Mouse (Mus musculus) limb, embryonic 15.5 days (tissue): ENCODE results near the gene Grm7. TPM values are rescaled to one million over a fixed set of nuclear protein-coding genes. Genes with fewer than 3 reads are reported as not detected.
A peak's percentile ranks its signal among the peaks of the same experiment; 100 is the strongest.

Experiments
- ATAC-seq: fragments of 200-750 bp; cut with Nextera tagmentation; 2 replicates; pipeline ENCODE4 v1.8.0; 2017; ENCODE audit warnings: low read depth, moderate TSS enrichment; ENCODE audit not compliant: insufficient number of reproducible peaks, low FRiP score, low TSS enrichment
- H3K27ac ChIP-seq: fragments of 300-500 bp; sonication (generic); 2 replicates; pipeline ENCODE4 v1.5.1; 2015; ENCODE audit warnings: moderate library complexity, mild to moderate bottlenecking, inconsistent platforms
- H3K27me3 ChIP-seq: fragments of 300-500 bp; sonication (generic); 2 replicates; pipeline ENCODE4 v1.6.1; 2015; ENCODE audit warnings: inconsistent platforms
- H3K36me3 ChIP-seq: fragments of 300-500 bp; sonication (generic); 2 replicates; pipeline ENCODE4 v1.6.1; 2015; ENCODE audit warnings: inconsistent platforms
- H3K4me1 ChIP-seq: fragments of 300-500 bp; sonication (generic); 2 replicates; pipeline ENCODE4 v1.6.1; 2015; ENCODE audit warnings: inconsistent platforms
- H3K4me2 ChIP-seq: fragments of 300-500 bp; sonication (generic); 2 replicates; pipeline ENCODE4 v1.6.1; 2015; ENCODE audit warnings: mild to moderate bottlenecking, inconsistent platforms
- H3K4me3 ChIP-seq: fragments of 300-500 bp; sonication (generic); 2 replicates; pipeline ENCODE4 v1.5.1; 2015; ENCODE audit warnings: mild to moderate bottlenecking, inconsistent platforms
- H3K9ac ChIP-seq: fragments of 300-500 bp; sonication (generic); 2 replicates; pipeline ENCODE4 v1.6.1; 2015; ENCODE audit warnings: inconsistent platforms
- H3K9me3 ChIP-seq: fragments of 300-500 bp; sonication (generic); 2 replicates; pipeline ENCODE4 v1.6.1; 2016; ENCODE audit warnings: inconsistent platforms
- WGBS: fragments of 180-500 bp; shearing (Covaris S2); methylation state at CpG from one replicate; pipeline ENCODE4 v1.1.7; 2015; 5-methylcytosine and 5-hydroxymethylcytosine counted together
- polyA plus RNA-seq: library from polyadenylated mRNA; unstranded; fragments of >200 nt; fragmentation: Nextera tagmentation; extraction: Ambion mirVana; gene quantifications from 2 replicates; pipeline ENCODE4 v1.2.1, GENCODE M21; 2015

Gene Grm7
- polyA plus RNA-seq, 1 experiment from 2014 or later = 3.2 TPM

- WGBS = 74% methylated on average over 1 of the region's 1 CpGs
- no peaks in the 10 kb centered on the region for H3K4me1 ChIP-seq
- H3K9me3 ChIP-seq = no peaks in the 10 kb centered on the region
- no peak overlapping the region for H3K9ac ChIP-seq
- no peaks in the 10 kb centered on the region for H3K27me3 ChIP-seq
- no peak overlapping the region for H3K4me2 ChIP-seq
- no peak overlapping the region for H3K27ac ChIP-seq
- H3K4me3 ChIP-seq = no peak overlapping the region
- ATAC-seq = no peak
- H3K36me3 ChIP-seq = no peaks in the 10 kb centered on the region
These were observed 865.5 kb downstream of the Grm7 start for GRCm38 (mm10) chr6:111510768-111511459.

DNA sequence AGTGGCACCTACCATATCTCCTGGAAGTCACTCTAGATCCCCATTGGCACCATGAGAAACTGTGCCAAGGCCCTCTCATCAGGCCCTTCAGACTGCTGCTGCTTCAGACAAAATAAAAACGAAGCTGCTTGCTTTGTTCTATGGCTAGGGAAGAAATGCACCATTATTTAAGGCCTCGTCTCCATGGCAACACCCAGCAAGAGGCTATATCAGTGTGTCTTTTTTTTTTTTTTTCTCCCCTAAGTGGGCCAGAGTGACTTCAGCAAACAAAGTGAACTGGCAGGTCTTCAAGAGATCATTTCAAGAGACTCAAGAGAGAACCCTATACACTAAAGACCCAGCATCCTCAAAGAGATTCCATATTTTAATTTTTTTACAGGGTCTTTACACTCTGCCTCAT lies 867.0 kb downstream of the Grm7 start:
- no peak for ATAC-seq
- 62% methylated on average over 2 of the region's 2 CpGs for WGBS

DNA sequence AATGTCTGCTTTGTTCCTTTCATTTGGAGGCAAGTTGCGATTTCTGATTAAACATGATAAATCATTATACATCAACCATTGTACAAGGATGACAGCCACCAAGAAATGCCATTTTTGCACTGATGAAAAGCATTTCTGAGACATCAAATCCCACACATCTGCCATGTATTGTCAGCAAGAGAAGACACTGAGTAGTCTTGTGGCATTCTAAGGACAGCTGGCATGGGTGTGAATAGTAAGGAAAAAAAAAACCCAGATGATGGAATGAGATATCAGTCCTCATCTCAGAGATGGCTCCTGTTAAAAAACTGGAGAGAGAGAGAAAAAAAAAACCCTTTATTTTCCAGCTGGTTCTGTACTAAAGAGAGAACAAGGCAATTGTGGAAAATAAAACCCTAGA lies 875.8 kb downstream of the Grm7 start:
- Histone ChIP-seq H3K4me3 (no peak overlapping the region), H3K4me2 (no peak overlapping the region), H3K27me3 (no peaks in the 10 kb centered on the region), H3K4me1 (no peaks in the 10 kb centered on the region), H3K36me3 (no peaks in the 10 kb centered on the region), H3K9me3 (no peaks in the 10 kb centered on the region), H3K27ac (no peak overlapping the region), H3K9ac (no peak overlapping the region)
- no peak for ATAC-seq
- 80% methylated on average over 1 of the region's 1 CpGs for WGBS

More for the DNA sequence above, 867.0 kb downstream of the Grm7 start:
- Histone ChIP-seq H3K4me1 (no peaks in the 10 kb centered on the region), H3K9me3 (no peaks in the 10 kb centered on the region), H3K4me2 (no peak overlapping the region), H3K27me3 (no peaks in the 10 kb centered on the region), H3K27ac (no peak overlapping the region), H3K36me3 (no peaks in the 10 kb centered on the region), H3K4me3 (no peak overlapping the region), H3K9ac (no peak overlapping the region)

DNA sequence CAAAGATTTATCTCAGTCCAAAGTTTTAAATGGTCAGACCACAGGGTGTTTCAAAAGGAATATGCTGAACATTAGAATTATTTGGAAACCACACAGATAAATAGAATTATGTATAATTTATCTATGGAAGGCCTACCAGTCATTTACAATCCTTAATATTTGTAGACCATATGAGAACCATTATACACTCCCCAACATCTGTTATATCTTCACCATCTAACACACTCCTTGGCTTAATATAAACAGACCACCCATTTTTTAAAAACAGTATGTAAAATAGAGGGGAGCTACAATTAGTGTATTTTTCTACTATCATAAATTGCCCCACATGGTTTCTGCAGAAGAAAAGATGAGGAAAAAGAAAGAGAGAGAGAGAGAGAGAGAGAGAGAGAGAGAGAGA lies 876.7 kb downstream of the Grm7 start:
- H3K36me3 ChIP-seq = no peaks in the 10 kb centered on the region
- no peaks in the 10 kb centered on the region for H3K4me1 ChIP-seq
- H3K27ac ChIP-seq = no peak overlapping the region
- H3K4me2 ChIP-seq = no peak overlapping the region
- no peak for ATAC-seq
- H3K9ac ChIP-seq = no peak overlapping the region
- H3K9me3 ChIP-seq = no peaks in the 10 kb centered on the region
- H3K4me3 ChIP-seq = no peak overlapping the region
- H3K27me3 ChIP-seq = no peaks in the 10 kb centered on the region

- Histone ChIP-seq H3K27me3 (no peaks in the 10 kb centered on the region), H3K4me1 (no peaks in the 10 kb centered on the region), H3K9ac (no peak overlapping the region), H3K27ac (no peak overlapping the region), H3K36me3 (no peaks in the 10 kb centered on the region), H3K4me2 (no peak overlapping the region), H3K4me3 (no peak overlapping the region), H3K9me3 (no peaks in the 10 kb centered on the region)
- no peak for ATAC-seq
- WGBS = 63% methylated on average over 2 of the region's 2 CpGs
These were observed 884.6 kb downstream of the Grm7 start for GRCm38 (mm10) chr6:111529985-111530384.

GRCm38 (mm10) chr6:111558588-111558987 lies 913.2 kb downstream of the Grm7 start:
- Histone ChIP-seq H3K4me1 (no peaks in the 10 kb centered on the region), H3K27me3 (no peaks in the 10 kb centered on the region), H3K4me3 (no peak overlapping the region), H3K9me3 (no peaks in the 10 kb centered on the region), H3K36me3 (no peaks in the 10 kb centered on the region), H3K27ac (no peak overlapping the region), H3K9ac (no peak overlapping the region), H3K4me2 (no peak overlapping the region)
- no peak for ATAC-seq
- WGBS = 52% methylated on average over 1 of the region's 1 CpGs

DNA sequence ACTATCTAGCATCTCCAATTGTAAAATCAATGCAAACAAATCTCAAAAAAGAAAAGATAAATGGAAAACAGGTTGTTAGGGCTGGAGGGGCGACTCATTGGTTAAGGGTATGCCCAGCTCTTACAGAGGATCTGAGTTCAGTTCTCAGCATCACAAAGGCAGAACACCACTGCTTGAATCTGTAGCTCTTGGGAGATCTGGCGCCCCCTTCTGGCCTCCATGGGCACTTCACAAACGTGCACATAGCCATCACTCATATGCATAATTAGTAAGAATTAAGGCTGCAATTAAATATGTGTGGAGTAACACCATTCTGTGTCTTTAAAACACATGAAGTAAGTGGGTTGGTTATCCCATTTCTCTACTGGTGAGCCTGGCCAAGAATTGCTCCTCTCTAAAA lies 914.1 kb downstream of the Grm7 start:
- Histone ChIP-seq H3K27ac (no peak overlapping the region), H3K4me1 (no peaks in the 10 kb centered on the region), H3K9me3 (no peaks in the 10 kb centered on the region), H3K4me3 (no peak overlapping the region), H3K4me2 (no peak overlapping the region), H3K9ac (no peak overlapping the region), H3K36me3 (no peaks in the 10 kb centered on the region), H3K27me3 (no peaks in the 10 kb centered on the region)
- no peak for ATAC-seq
- 76% methylated on average over 3 of the region's 3 CpGs for WGBS

DNA sequence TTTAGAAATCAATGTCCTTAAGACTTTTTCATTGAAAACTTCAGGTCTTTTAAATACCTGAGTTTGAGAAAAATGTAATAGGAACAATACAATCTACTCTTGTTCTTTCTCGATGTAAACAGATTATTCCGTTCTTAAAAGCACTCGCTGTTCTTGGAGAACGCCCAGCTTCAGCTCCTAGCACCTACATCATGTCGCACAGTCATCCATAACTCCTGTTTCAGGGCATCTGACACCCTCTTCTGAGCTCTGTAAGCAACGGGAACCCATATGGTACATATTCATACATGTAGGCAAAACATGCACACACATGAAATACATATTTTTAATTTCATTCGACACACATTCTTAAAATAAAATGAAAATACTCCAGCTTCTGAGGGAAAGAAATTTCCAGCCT lies 916.0 kb downstream of the Grm7 start:
- no peak overlapping the region for H3K27ac ChIP-seq
- H3K36me3 ChIP-seq = no peaks in the 10 kb centered on the region
- ATAC-seq = no peak
- no peak overlapping the region for H3K4me3 ChIP-seq
- H3K4me2 ChIP-seq = no peak overlapping the region
- H3K9ac ChIP-seq = no peak overlapping the region
- WGBS = 79% methylated on average over 7 of the region's 7 CpGs
- H3K27me3 ChIP-seq = no peaks in the 10 kb centered on the region
- H3K4me1 ChIP-seq = no peaks in the 10 kb centered on the region
- no peaks in the 10 kb centered on the region for H3K9me3 ChIP-seq

- Histone ChIP-seq H3K9me3 (no peaks in the 10 kb centered on the region), H3K4me1 (no peaks in the 10 kb centered on the region), H3K27me3 (no peaks in the 10 kb centered on the region), H3K4me3 (no peak overlapping the region), H3K4me2 (no peak overlapping the region), H3K9ac (no peak overlapping the region), H3K27ac (no peak overlapping the region), H3K36me3 (no peaks in the 10 kb centered on the region)
- ATAC-seq = no peak
- WGBS = 87% methylated on average over 4 of the region's 4 CpGs
These were observed 926.2 kb downstream of the Grm7 start for GRCm38 (mm10) chr6:111571471-111572088.

GRCm38 (mm10) chr6:111584851-111585250 lies 939.5 kb downstream of the Grm7 start:
- WGBS = 49% methylated on average over 2 of the region's 2 CpGs
- Histone ChIP-seq H3K27ac (no peak overlapping the region), H3K9ac (no peak overlapping the region), H3K4me1 (no peaks in the 10 kb centered on the region), H3K27me3 (no peaks in the 10 kb centered on the region), H3K9me3 (no peaks in the 10 kb centered on the region), H3K4me3 (no peak overlapping the region), H3K4me2 (no peak overlapping the region), H3K36me3 (no peaks in the 10 kb centered on the region)
- peak; percentile 35; the same call in 1 of the 2 replicates for ATAC-seq

DNA sequence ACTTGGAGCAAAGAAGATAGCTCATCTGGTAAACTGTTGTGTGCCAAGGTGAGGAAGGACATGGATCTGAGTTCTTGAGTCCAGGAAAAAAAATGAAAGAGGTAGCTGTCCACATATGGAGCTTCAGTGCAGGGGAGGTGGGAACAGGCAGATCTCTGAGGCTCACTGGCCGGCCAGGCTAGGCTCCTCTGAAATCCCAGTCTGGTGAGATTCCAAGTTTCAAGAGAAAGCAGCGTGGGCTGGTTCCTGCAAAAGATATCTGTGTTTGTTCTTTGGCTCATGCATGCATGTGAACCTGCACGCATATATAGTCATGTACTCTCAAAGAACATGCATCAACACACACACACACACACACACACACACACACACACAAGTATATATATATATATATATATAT lies 942.2 kb downstream of the Grm7 start:
- 74% methylated on average over 3 of the region's 3 CpGs for WGBS
- Histone ChIP-seq H3K36me3 (no peaks in the 10 kb centered on the region), H3K27me3 (no peaks in the 10 kb centered on the region), H3K4me3 (no peak overlapping the region), H3K27ac (no peak overlapping the region), H3K4me2 (no peak overlapping the region), H3K9ac (no peak overlapping the region), H3K9me3 (no peaks in the 10 kb centered on the region), H3K4me1 (no peaks in the 10 kb centered on the region)
- no peak for ATAC-seq

- H3K4me2 ChIP-seq = no peak overlapping the region
- H3K4me1 ChIP-seq = no peaks in the 10 kb centered on the region
- no peaks in the 10 kb centered on the region for H3K9me3 ChIP-seq
- no peaks in the 10 kb centered on the region for H3K36me3 ChIP-seq
- ATAC-seq = no peak
- H3K4me3 ChIP-seq = no peak overlapping the region
- no peaks in the 10 kb centered on the region for H3K27me3 ChIP-seq
- H3K27ac ChIP-seq = no peak overlapping the region
- H3K9ac ChIP-seq = no peak overlapping the region
- WGBS = 84% methylated on average over 4 of the region's 4 CpGs
These were observed 956.7 kb downstream of the Grm7 start for GRCm38 (mm10) chr6:111601892-111602654.
